ENCODE assay signal across 20 mouse cellular contexts in the genomic region with DNA sequence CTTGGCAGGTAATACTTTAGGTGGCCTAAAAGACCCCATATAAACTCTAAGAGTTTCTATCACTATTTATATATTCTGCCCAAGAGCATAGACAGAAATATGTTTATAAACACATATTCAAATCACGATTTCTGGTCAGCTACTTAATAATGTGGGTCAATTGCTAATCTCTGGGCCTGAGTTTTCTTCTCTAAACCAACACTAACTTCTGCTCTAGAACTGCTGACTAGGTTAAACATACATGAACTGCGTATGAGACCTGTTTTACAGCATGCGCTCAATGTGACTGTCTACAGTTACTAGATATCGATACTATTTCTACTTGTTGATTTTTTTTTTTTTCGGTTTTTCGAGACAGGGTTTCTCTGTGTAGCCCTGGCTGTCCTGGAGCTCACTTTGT. TPM values are rescaled to one million over a fixed set of nuclear protein-coding genes. Genes with fewer than 3 reads are reported as not detected.
"Had no signal": no experiment of that assay in that cellular context is flagged by ENCODE, and none has a peak within 500 bp of the region (broad histone marks: within the 10 kb centered on the region; RNA-seq: fewer than 3 reads in every experiment).

No protein-coding gene starts in this region.

- H3K27me3 ChIP-seq: lung, embryonic 15.5 days; megakaryocyte, embryonic 14.5 days; midbrain, embryonic 12.5 days; neural tube, embryonic 12.5 days; stomach, embryonic 15.5 days had no signal

- H3K27ac ChIP-seq: lung, embryonic 15.5 days; macrophage; midbrain, embryonic 12.5 days; neural tube, embryonic 12.5 days; stomach, embryonic 15.5 days; stomach, postnatal 0 days had no signal

- H3K9ac ChIP-seq: liver, postnatal 0 days; lung, embryonic 15.5 days; midbrain, embryonic 12.5 days; neural tube, embryonic 12.5 days; stomach, embryonic 15.5 days had no signal

- ATAC-seq: liver, postnatal 0 days; lung, postnatal 0 days had no signal

- H3K4me2 ChIP-seq: lung, embryonic 15.5 days; midbrain, embryonic 12.5 days; neural tube, embryonic 12.5 days; stomach, embryonic 15.5 days had no signal

- H3K9me3 ChIP-seq: lung, embryonic 15.5 days; megakaryocyte, embryonic 14.5 days; midbrain, embryonic 12.5 days; neural tube, embryonic 12.5 days; stomach, embryonic 15.5 days had no signal

- DNase-seq: liver, postnatal 0 days; lung, adult 2 months; lung, postnatal 14 days; lung, postnatal 36 days; midbrain, embryonic 14.5 days; right cerebral cortex, postnatal 14 days; thymus, adult 2 months; thymus, postnatal 25 days; thymus, postnatal 4 days had no signal

- H3K4me3 ChIP-seq: lung, embryonic 15.5 days; megakaryocyte, embryonic 14.5 days; midbrain, embryonic 12.5 days; neural tube, embryonic 12.5 days; stomach, embryonic 15.5 days had no signal

RNA-seq across cellular contexts. Expression of gene Cby3, which starts 33.0 kb away (rescaled TPM):
- total RNA-seq: monocyte, adult 5-6 weeks; neutrophil, adult 5-6 weeks had no signal
- polyA plus RNA-seq: macrophage; midbrain, embryonic 12.5 days; neural tube, embryonic 12.5 days; spleen, adult 2 months had no signal
